Mouse (Mus musculus): Measurements from ENCODE around the gene Vrtn.
A peak's percentile ranks its signal among the peaks of the same experiment; 100 is the strongest.

DNA sequence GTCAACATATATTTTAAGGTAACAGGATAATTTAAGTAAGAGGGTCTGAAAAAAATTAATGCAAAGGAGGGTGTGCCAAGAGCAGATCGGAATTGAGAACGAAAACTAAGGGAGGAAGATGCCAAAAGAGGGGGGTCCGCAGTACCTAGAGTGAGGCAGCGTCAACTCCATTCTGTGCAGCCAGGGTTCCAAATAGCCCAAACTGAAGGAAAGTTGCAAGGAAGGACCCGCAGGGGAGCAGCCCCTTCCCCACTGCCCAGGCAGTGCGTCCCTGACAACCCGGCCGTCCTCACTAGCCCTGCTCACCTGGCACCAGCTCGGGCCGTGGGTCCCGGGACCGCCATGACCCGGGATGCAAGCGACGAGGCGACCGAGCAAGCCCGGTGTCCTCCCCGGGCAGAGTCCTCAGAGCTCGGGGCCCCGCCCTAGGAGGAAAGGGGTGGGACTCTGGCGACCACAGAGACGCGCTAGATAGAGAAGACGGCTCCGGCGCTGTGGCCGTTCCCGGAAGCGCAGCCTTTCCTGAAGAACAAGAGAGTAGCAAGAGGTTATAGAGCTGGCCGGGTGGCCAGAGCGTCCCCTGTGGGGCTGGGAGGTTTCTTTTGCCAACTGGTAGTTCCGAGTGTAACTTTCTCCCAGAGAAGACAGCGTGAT lies 23.7 kb upstream of the Vrtn start, which contains the start of gene Abcd4:
- peak; percentile 98 for TF ChIP-seq POLR2A (IDR thresholded peaks at IDR 0.05; ENCODE audit: insufficient read length, low read depth)
- TF ChIP-seq TCF12 (IDR thresholded peaks at IDR 0.05; ENCODE audit: insufficient read depth, poor library complexity, severe bottlenecking) = no peak
- no peak for TF ChIP-seq CEBPB (IDR thresholded peaks at IDR 0.05; ENCODE audit: insufficient read depth, poor library complexity, severe bottlenecking)
- TF ChIP-seq E2F4 (IDR thresholded peaks at IDR 0.05; ENCODE audit: insufficient read depth) = no peak
- no peak for TF ChIP-seq USF1 (IDR thresholded peaks at IDR 0.05; ENCODE audit: low read depth)
- TF ChIP-seq MAX (IDR thresholded peaks at IDR 0.05; ENCODE audit: low read depth) = no peak
- peak; percentile 81 for TF ChIP-seq POLR2AphosphoS2 (IDR thresholded peaks at IDR 0.05; ENCODE audit: insufficient read length, low read depth)
- TF ChIP-seq MYOG (IDR thresholded peaks at IDR 0.05; ENCODE audit: control insufficient read depth in 1 of 3, insufficient read depth in 1 of 3, insufficient read length in 2 of 3, low read depth in 2 of 3) = peak in 1 of 3 experiments; percentile 12
- TF ChIP-seq MYOD1 (IDR thresholded peaks at IDR 0.05; ENCODE audit: control insufficient read depth in 1 of 3, insufficient read length in 2 of 3, low read depth in 2 of 3) = no peak
- TF ChIP-seq SRF (IDR thresholded peaks at IDR 0.05; ENCODE audit: control insufficient read depth, insufficient read length, low read depth) = peak; percentile 31
- no peak for TF ChIP-seq REST (IDR thresholded peaks at IDR 0.05; ENCODE audit: insufficient read depth, insufficient read length)
